Mouse (Mus musculus): Measurements from ENCODE around the gene Ryr3. TPM values are rescaled to one million over a fixed set of nuclear protein-coding genes. Genes with fewer than 3 reads are reported as not detected.
A peak's percentile ranks its signal among the peaks of the same experiment; 100 is the strongest.

The Ryr3 gene
- polyA plus RNA-seq, 1 experiment from 2014 or later = 1.4 TPM

- Histone ChIP-seq H3K4me1 (no peaks in the 10 kb centered on the region), H3K27me3 (no peaks in the 10 kb centered on the region), H3K36me3 (no peaks in the 10 kb centered on the region), H3K9ac (replicated peaks) (no peak overlapping the region), H3K4me3 (no peak overlapping the region), H3K4me2 (replicated peaks) (no peak overlapping the region), H3K9me3 (no peaks in the 10 kb centered on the region), H3K27ac (replicated peaks) (no peak overlapping the region)
- no peak for ATAC-seq (ENCODE audit: low FRiP score, low read depth)
- WGBS = 86% methylated on average over 2 of the region's 2 CpGs
Observed at GRCm38 (mm10) chr2:112881805-112882204, 335.1 kb downstream of the Ryr3 start.

GRCm38 (mm10) chr2:112881376-112881775 is 335.5 kb downstream of the Ryr3 start:
- no peak overlapping the region for H3K4me2 ChIP-seq (replicated peaks)
- H3K36me3 ChIP-seq = no peaks in the 10 kb centered on the region
- H3K9me3 ChIP-seq = no peaks in the 10 kb centered on the region
- 95% methylated on average over 1 of the region's 1 CpGs for WGBS
- no peak overlapping the region for H3K9ac ChIP-seq (replicated peaks)
- H3K4me3 ChIP-seq = no peak overlapping the region
- no peak overlapping the region for H3K27ac ChIP-seq (replicated peaks)
- no peak for ATAC-seq (ENCODE audit: low FRiP score, low read depth)
- H3K27me3 ChIP-seq = no peaks in the 10 kb centered on the region
- H3K4me1 ChIP-seq = no peaks in the 10 kb centered on the region

- H3K4me3 ChIP-seq = no peak overlapping the region
- 81% methylated on average over 3 of the region's 3 CpGs for WGBS
- H3K27me3 ChIP-seq = no peaks in the 10 kb centered on the region
- H3K27ac ChIP-seq (replicated peaks) = no peak overlapping the region
- no peaks in the 10 kb centered on the region for H3K4me1 ChIP-seq
- no peak overlapping the region for H3K4me2 ChIP-seq (replicated peaks)
- no peak for ATAC-seq (ENCODE audit: low FRiP score, low read depth)
- no peak overlapping the region for H3K9ac ChIP-seq (replicated peaks)
- H3K9me3 ChIP-seq = no peaks in the 10 kb centered on the region
- no peaks in the 10 kb centered on the region for H3K36me3 ChIP-seq
Observed at GRCm38 (mm10) chr2:112877404-112877803, 339.5 kb downstream of the Ryr3 start.

- WGBS = 57% methylated on average over 2 of the region's 2 CpGs
- Histone ChIP-seq H3K9me3 (no peaks in the 10 kb centered on the region), H3K4me3 (no peak overlapping the region), H3K4me1 (0 out of 2 replicates have a peak, but pooled peaks cover 4% of the 10 kb centered on the region), H3K27me3 (no peaks in the 10 kb centered on the region), H3K9ac (replicated peaks) (no peak overlapping the region), H3K27ac (replicated peaks) (no peak overlapping the region), H3K36me3 (no peaks in the 10 kb centered on the region), H3K4me2 (replicated peaks) (no peak overlapping the region)
- peak; percentile 74; the same call in 1 of the 2 replicates for ATAC-seq (ENCODE audit: low FRiP score, low read depth)
Observed at GRCm38 (mm10) chr2:112866043-112866551, 350.8 kb downstream of the Ryr3 start.

- WGBS = 93% methylated on average over 4 of the region's 4 CpGs
- ATAC-seq (ENCODE audit: low FRiP score, low read depth) = no peak
- Histone ChIP-seq H3K4me2 (replicated peaks) (no peak overlapping the region), H3K4me1 (0 out of 2 replicates have a peak, but pooled peaks cover 4% of the 10 kb centered on the region), H3K9me3 (no peaks in the 10 kb centered on the region), H3K4me3 (no peak overlapping the region), H3K27ac (replicated peaks) (no peak overlapping the region), H3K9ac (replicated peaks) (no peak overlapping the region), H3K27me3 (no peaks in the 10 kb centered on the region), H3K36me3 (no peaks in the 10 kb centered on the region)
Observed at GRCm38 (mm10) chr2:112861792-112862191, 355.1 kb downstream of the Ryr3 start.

GRCm38 (mm10) chr2:112845583-112846512 is 371.0 kb downstream of the Ryr3 start:
- WGBS = 58% methylated on average over 4 of the region's 4 CpGs

GRCm38 (mm10) chr2:112842877-112843276 is 374.0 kb downstream of the Ryr3 start:
- Histone ChIP-seq H3K9me3 (no peaks in the 10 kb centered on the region), H3K36me3 (no peaks in the 10 kb centered on the region), H3K27ac (replicated peaks) (no peak overlapping the region), H3K4me3 (no peak overlapping the region), H3K27me3 (no peaks in the 10 kb centered on the region), H3K4me1 (no peaks in the 10 kb centered on the region), H3K9ac (replicated peaks) (no peak overlapping the region), H3K4me2 (replicated peaks) (no peak overlapping the region)
- 44% methylated on average over 3 of the region's 3 CpGs for WGBS
- ATAC-seq (ENCODE audit: low FRiP score, low read depth) = no peak

More at GRCm38 (mm10) chr2:112845583-112846512, 371.0 kb downstream of the Ryr3 start:
- Histone ChIP-seq H3K9ac (replicated peaks) (no peak overlapping the region), H3K36me3 (no peaks in the 10 kb centered on the region), H3K9me3 (no peaks in the 10 kb centered on the region), H3K4me3 (no peak overlapping the region), H3K4me2 (replicated peaks) (no peak overlapping the region), H3K27ac (replicated peaks) (no peak overlapping the region), H3K27me3 (no peaks in the 10 kb centered on the region), H3K4me1 (no peaks in the 10 kb centered on the region)
- 0 out of 2 replicates have a peak, but pooled peaks have one; percentile 44 for ATAC-seq (ENCODE audit: low FRiP score, low read depth)

- Histone ChIP-seq H3K4me3 (0 out of 2 replicates have a peak overlapping the region, but pooled peaks have one; percentile 3), H3K27ac (replicated peaks) (0 out of 2 replicates have a peak overlapping the region, but pooled peaks have one; percentile 25), H3K9ac (replicated peaks) (no peak overlapping the region), H3K27me3 (no peaks in the 10 kb centered on the region), H3K4me1 (peaks cover 19% of the 10 kb centered on the region), H3K36me3 (no peaks in the 10 kb centered on the region), H3K4me2 (replicated peaks) (peak overlapping the region; percentile 19), H3K9me3 (no peaks in the 10 kb centered on the region)
- ATAC-seq (ENCODE audit: low FRiP score, low read depth) = peak; percentile 70; the same call in 1 of the 2 replicates
- WGBS = 18% methylated on average over 4 of the region's 4 CpGs
Observed at GRCm38 (mm10) chr2:112831423-112832305, 385.2 kb downstream of the Ryr3 start.

GRCm38 (mm10) chr2:112826571-112826970 is 390.3 kb downstream of the Ryr3 start:
- ATAC-seq (ENCODE audit: low FRiP score, low read depth) = no peak
- 50% methylated on average over 4 of the region's 4 CpGs for WGBS
- Histone ChIP-seq H3K4me2 (replicated peaks) (no peak overlapping the region), H3K27me3 (no peaks in the 10 kb centered on the region), H3K27ac (replicated peaks) (no peak overlapping the region), H3K36me3 (no peaks in the 10 kb centered on the region), H3K9me3 (no peaks in the 10 kb centered on the region), H3K4me3 (no peak overlapping the region), H3K9ac (replicated peaks) (no peak overlapping the region), H3K4me1 (peaks cover 15% of the 10 kb centered on the region)

GRCm38 (mm10) chr2:112822721-112823120 is 394.2 kb downstream of the Ryr3 start:
- Histone ChIP-seq H3K27me3 (no peaks in the 10 kb centered on the region), H3K4me3 (no peak overlapping the region), H3K4me1 (no peaks in the 10 kb centered on the region), H3K9ac (replicated peaks) (no peak overlapping the region), H3K4me2 (replicated peaks) (no peak overlapping the region), H3K9me3 (no peaks in the 10 kb centered on the region), H3K36me3 (no peaks in the 10 kb centered on the region), H3K27ac (replicated peaks) (no peak overlapping the region)
- ATAC-seq (ENCODE audit: low FRiP score, low read depth) = no peak
- 36% methylated on average over 3 of the region's 3 CpGs for WGBS

- no peaks in the 10 kb centered on the region for H3K36me3 ChIP-seq
- H3K27me3 ChIP-seq = no peaks in the 10 kb centered on the region
- no peak for ATAC-seq (ENCODE audit: low FRiP score, low read depth)
- WGBS = 73% methylated on average over 2 of the region's 2 CpGs
- H3K4me3 ChIP-seq = no peak overlapping the region
- no peak overlapping the region for H3K27ac ChIP-seq (replicated peaks)
- no peak overlapping the region for H3K9ac ChIP-seq (replicated peaks)
- no peaks in the 10 kb centered on the region for H3K9me3 ChIP-seq
- no peak overlapping the region for H3K4me2 ChIP-seq (replicated peaks)
- no peaks in the 10 kb centered on the region for H3K4me1 ChIP-seq
Observed at GRCm38 (mm10) chr2:112819059-112819458, 397.8 kb downstream of the Ryr3 start.
